Mouse (Mus musculus) CD4-positive, CD25-positive, alpha-beta regulatory T cell, adult 2 months (primary cell): Measurements from ENCODE around the gene Dnali1.

ENCODE experiments used
- DNase-seq: peaks from one replicate; pipeline ENCODE4 v3.0.0-alpha.2; 2012; ENCODE audit warnings: low read depth, low spot score

Gene Dnali1

DNA sequence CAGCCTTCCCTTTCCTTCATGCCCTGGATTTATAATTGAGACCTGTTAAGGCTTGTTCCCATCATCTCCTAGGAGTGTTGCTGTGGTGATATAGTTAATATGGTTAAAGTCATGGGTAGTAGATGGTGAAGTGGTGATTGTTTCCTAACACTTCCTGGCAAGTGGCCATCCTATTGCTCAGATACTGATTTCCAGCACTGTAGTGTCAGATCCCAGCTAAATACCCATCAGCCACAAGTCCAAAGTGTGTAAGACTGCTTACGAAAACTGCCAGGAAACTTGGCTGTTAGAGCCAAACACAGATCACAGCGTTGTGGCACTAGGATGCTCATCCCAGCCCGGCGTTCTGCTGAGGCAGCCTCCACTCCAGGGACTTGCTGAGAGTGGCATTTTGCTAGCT lies 31.2 kb downstream of the Dnali1 start:
- no peak for DNase-seq

DNA sequence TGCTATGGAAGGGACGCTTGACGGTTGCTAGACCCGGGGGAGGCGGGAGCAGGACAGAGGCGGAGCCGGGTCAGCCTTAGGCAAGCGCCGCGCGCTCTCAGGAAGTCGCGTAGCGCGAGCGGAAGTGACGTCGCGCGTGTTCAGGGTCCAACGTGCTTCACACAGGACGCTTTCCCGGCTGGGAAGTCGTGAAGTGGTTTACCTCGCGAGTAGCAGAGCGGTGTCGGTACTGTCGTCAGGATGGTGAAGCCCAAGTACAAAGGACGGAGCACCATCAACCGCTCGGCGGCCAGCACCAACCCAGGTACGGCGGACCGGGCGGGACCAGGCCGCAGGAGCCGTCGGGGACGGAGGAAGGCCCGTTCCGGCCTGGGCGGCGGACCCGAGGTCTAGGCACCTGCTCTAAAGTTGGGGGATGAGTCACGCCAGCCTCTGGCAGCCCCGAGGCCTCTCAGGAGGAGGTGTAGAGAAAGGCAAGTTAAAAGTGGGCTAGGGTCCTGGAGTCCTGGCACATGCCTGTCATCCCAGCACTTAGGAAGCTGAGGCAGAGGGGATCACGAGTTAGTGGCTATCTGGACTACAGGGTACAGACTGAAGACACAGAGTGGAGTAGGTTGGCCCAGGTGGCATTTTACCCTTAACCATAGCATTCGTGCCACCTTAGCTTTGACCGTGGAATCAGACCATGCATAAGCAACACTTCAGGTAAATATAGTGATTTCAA lies 35.5 kb downstream of the Dnali1 start:
- DNase-seq: peak; percentile 95

DNA sequence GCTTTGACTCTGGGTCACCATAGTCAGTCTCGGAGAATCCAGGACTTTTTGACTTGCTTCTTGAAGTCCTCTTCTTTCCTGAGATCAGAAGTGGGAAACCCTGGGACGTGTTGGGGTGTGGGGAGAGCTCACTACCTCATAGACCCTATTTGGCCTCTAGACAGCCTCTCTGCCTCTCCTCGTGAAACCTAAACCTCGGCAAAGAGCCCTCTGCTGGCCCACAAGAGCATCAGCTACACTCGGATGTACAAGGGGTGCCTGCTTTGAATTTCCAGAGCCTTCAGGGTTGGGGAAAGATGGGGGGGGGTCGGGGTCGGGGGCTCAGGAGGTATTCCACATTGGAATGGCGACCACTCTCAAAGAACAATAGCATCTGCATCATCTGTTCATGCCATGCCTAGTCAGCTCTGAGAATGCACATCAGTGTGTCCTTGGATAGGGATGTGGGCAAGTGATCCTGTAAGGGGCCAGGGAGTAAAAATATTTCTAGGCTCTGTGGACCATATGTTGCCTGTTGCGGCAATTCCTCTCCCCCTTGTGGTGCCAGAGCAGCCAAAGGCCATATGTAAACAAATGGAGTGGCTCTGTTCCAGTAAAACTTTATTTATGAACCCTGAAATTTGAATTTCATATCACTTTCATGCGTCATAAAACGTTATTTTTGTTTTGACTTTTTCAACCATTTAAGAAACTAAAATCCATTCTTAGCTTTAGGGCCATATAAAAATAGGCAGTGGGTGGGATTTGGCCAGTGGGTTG lies 44.5 kb downstream of the Dnali1 start:
- DNase-seq: peak; percentile 5

DNA sequence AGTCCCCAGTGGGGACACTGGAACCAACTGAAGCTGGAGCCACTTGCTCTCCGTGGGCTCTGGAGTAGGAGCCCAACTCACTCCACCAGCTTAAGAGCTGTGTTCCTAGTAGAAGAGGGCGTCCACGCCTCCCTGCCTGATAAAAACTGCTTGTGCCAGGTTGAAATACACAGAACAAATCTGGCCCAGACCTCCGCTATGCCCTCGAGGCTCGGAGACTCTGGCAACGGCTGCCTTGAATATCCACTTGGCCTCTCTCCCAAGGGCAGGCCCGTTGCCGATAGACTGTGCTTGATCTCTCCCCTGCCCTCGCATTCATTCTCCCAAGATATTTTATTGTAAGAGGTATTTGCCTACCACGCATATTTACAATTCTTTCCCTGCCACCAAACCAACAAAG lies 48.1 kb downstream of the Dnali1 start:
- DNase-seq: no peak

DNA sequence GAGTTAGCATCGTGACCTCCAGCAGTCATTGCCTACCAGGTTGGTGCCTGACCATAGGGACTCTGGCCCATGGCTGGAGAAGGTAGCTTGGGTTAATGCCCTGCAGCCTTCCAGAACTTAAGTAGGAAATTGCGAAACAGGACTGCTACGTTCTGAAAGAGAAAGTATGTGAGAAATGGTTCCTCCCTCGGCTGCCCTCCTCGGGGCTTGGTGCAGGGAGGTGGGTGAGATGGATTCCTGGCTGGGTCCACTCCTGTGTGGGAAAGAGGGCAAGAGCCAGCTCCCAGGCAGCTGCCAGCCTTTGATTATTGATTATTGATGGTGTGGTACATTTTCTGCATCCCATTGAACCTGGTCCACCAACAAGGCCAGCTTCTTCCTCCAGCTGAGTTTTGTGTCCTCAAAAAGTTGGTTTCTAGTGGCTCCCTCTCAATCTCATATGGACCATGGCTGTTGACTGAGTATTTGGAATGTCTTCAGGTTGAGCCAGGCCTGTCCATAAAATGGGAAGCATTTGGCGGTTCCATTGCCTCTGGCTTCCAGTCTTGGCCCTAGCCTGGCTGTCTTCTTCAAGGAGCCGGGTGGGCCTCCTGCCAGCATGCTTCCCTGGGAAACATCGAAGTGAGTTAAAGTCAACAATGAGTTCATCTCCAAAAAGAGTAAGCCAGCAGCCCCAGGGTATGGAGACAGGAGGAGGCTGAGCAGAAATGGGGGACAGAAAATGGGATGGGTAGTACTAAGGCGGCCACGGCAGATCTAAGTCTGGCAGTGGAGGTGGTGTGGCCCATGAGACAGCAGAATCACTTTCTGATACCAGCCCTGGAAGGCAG lies 49.5 kb downstream of the Dnali1 start, which contains the start of gene Gnl2:
Gnl2 (plus strand) TSS at position 780 of the 830 bp plus-strand sequence.
- DNase-seq: no peak

- DNase-seq: no peak
Measured at GRCm38 (mm10) chr4:125008712-125009111, 56.8 kb downstream of the Dnali1 start.

DNA sequence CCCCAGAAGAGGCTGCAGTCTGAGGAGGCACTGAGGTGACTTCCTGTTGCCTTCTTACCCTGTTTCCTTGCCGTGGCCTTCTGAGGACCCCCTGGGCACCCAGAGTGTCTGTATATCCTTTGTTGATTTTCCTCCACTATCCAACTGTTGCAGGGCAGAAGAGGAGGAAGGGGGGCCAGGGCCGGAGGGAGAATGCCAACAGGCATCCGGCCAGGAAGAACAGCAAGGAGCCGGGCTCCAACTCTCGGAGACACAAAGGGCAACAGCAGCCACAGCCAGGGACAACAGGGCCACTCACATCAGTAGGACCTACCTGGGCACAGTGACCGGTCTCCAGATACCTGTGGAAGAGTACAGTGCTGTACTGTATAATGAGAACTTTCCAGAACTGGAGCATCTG lies 57.3 kb downstream of the Dnali1 start:
- DNase-seq: no peak

GRCm38 (mm10) chr4:125007460-125007859 lies 58.0 kb downstream of the Dnali1 start:
- no peak for DNase-seq
